Mouse (Mus musculus): ENCODE data around the gene Map4k1.

- no peak for TF ChIP-seq CTCF (IDR thresholded peaks at IDR 0.05; ENCODE audit: control insufficient read depth, insufficient read depth, insufficient replicate concordance, low read depth, low read length)
- TF ChIP-seq POLR2A (IDR thresholded peaks at IDR 0.05; ENCODE audit: control insufficient read depth, low read depth, low read length) = no peak
Measured at GRCm38 (mm10) chr7:28960354-28961046, 21.4 kb upstream of the Map4k1 start.

All from testis, adult 2 months (tissue).